Mouse (Mus musculus) MEL (cell line): ENCODE measurements around the gene Cfd. TPM values are rescaled to one million over a fixed set of nuclear protein-coding genes. Genes with fewer than 3 reads are reported as not detected.

Source experiments
- DNase-seq: peaks from one replicate; pipeline ENCODE4 v3.0.0; 2011; ENCODE audit warnings: low read depth, low spot score
- H3K27ac ChIP-seq: 2 replicates; pipeline ENCODE4 v1.5.1; 2012; ENCODE audit warnings: low read depth, mild to moderate bottlenecking, control low read depth, low read length, moderate library complexity; ENCODE audit not compliant: control insufficient read depth
- H3K27me3 ChIP-seq, 2 experiments: fragments of 150-350 bp in 1 of 2; sonication (generic) in 1 of 2; 2 replicates each; pipeline ENCODE4 v1.6.1; 2012; ENCODE audit warnings: low read length in 2 of 2, mild to moderate bottlenecking in 2 of 2, improper control_type of control experiment in 1 of 2, moderate library complexity in 1 of 2; ENCODE audit not compliant: insufficient read depth in 2 of 2, control insufficient read depth in 1 of 2
- H3K36me3 ChIP-seq, 2 experiments: 2 replicates each; pipeline ENCODE4 v1.6.1; 2012 to 2014; ENCODE audit warnings: low read length in 2 of 2, improper control_type of control experiment in 1 of 2, inconsistent platforms in 1 of 2, mild to moderate bottlenecking in 1 of 2; ENCODE audit not compliant: insufficient read depth in 2 of 2, control insufficient read depth in 1 of 2
- H3K4me1 ChIP-seq, 2 experiments: fragments of 150-350 bp in 1 of 2; sonication (generic) in 1 of 2; 2 replicates each; pipeline ENCODE4 v1.6.1; 2012; ENCODE audit warnings: low read length in 2 of 2, improper control_type of control experiment in 1 of 2, mild to moderate bottlenecking in 1 of 2; ENCODE audit not compliant: insufficient read depth in 2 of 2, control insufficient read depth in 1 of 2
- H3K4me3 ChIP-seq, 2 experiments: fragments of 150-350 bp in 1 of 2; sonication (generic) in 1 of 2; 2 replicates each; pipeline ENCODE4 v1.5.1; 2012; ENCODE audit warnings: low read depth in 2 of 2, low read length in 2 of 2, mild to moderate bottlenecking in 2 of 2, moderate library complexity in 2 of 2, control low read depth in 1 of 2, improper control_type of control experiment in 1 of 2; ENCODE audit not compliant: control insufficient read depth in 1 of 2, insufficient read depth in 1 of 2
- H3K79me2 ChIP-seq: 2 replicates; pipeline ENCODE4 v1.6.1; 2012; ENCODE audit warnings: mild to moderate bottlenecking, low read length, moderate library complexity; ENCODE audit not compliant: control insufficient read depth, poor library complexity, insufficient read depth
- H3K9ac ChIP-seq: 2 replicates; pipeline ENCODE4 v1.6.1; 2012; ENCODE audit warnings: low read depth, mild to moderate bottlenecking, control low read depth, low read length, moderate library complexity; ENCODE audit not compliant: control insufficient read depth, poor library complexity, severe bottlenecking
- H3K9me3 ChIP-seq: fragments of 150-350 bp; sonication (generic); replicated peaks from 2 replicates; pipeline ENCODE4 v1.6.1; 2012; ENCODE audit warnings: mild to moderate bottlenecking, low read length, improper control_type of control experiment, moderate library complexity; ENCODE audit not compliant: insufficient read depth
- CHD1 ChIP-seq: IDR thresholded peaks from 2 replicates; pipeline ENCODE4 v1.6.1; 2012; ENCODE audit warnings: low read depth, mild to moderate bottlenecking, inconsistent platforms, low read length, improper control_type of control experiment
- CTCF ChIP-seq, 3 experiments: IDR thresholded peaks in 2 of 3; conservative IDR thresholded peaks in 1 of 3; 2 replicates each; pipeline ENCODE4 v1.5.1; 2011 to 2012; ENCODE audit warnings: low read length in 3 of 3, low read depth in 2 of 3, mild to moderate bottlenecking in 2 of 3, improper control_type of control experiment in 1 of 3, inconsistent platforms in 1 of 3, mixed read lengths in 1 of 3, moderate library complexity in 1 of 3; ENCODE audit not compliant: control insufficient read depth in 1 of 3, insufficient read depth in 1 of 3, poor library complexity in 1 of 3, severe bottlenecking in 1 of 3
- GATA1 ChIP-seq: IDR thresholded peaks from 2 replicates; pipeline ENCODE4 v1.6.1; 2011; ENCODE audit warnings: low read depth, low read length, improper control_type of control experiment
- HCFC1 ChIP-seq: IDR thresholded peaks from 2 replicates; pipeline ENCODE4 v1.6.1; 2012; ENCODE audit warnings: low read depth, mild to moderate bottlenecking, inconsistent platforms, low read length, improper control_type of control experiment, moderate library complexity
- JUND ChIP-seq: IDR thresholded peaks from 2 replicates; pipeline ENCODE4 v1.6.1; 2011; ENCODE audit warnings: low read depth, mild to moderate bottlenecking, improper control_type of control experiment, low read length
- KAT2A ChIP-seq: conservative IDR thresholded peaks from 2 replicates; pipeline ENCODE4 v1.6.1; 2012; ENCODE audit warnings: low read depth, low read length, improper control_type of control experiment, inconsistent platforms
- MAZ ChIP-seq: IDR thresholded peaks from 2 replicates; pipeline ENCODE4 v1.6.1; 2012; ENCODE audit warnings: low read depth, mild to moderate bottlenecking, inconsistent platforms, low read length, improper control_type of control experiment
- MEF2A ChIP-seq: IDR thresholded peaks from 2 replicates; pipeline ENCODE4 v1.6.1; 2014; ENCODE audit warnings: low read depth, mild to moderate bottlenecking, inconsistent platforms, low read length, improper control_type of control experiment; ENCODE audit not compliant: poor library complexity, insufficient replicate concordance, severe bottlenecking; ENCODE audit errors: extremely low read depth
- MXI1 ChIP-seq: IDR thresholded peaks from 2 replicates; pipeline ENCODE4 v1.6.1; 2011; ENCODE audit warnings: mild to moderate bottlenecking, low read depth, low read length, improper control_type of control experiment
- MYB ChIP-seq: IDR thresholded peaks from 2 replicates; pipeline ENCODE4 v1.6.1; 2011; ENCODE audit warnings: mild to moderate bottlenecking, low read depth, low read length, improper control_type of control experiment
- NRF1 ChIP-seq: IDR thresholded peaks from 2 replicates; pipeline ENCODE4 v1.6.1; 2014; ENCODE audit warnings: low read depth, mild to moderate bottlenecking, inconsistent platforms, low read length, improper control_type of control experiment, moderate library complexity; ENCODE audit not compliant: poor library complexity, insufficient read depth, severe bottlenecking
- POLR2A ChIP-seq, 2 experiments: IDR thresholded peaks; 2 replicates each; pipeline ENCODE4 v1.6.1; 2011 to 2012; ENCODE audit warnings: low read length in 2 of 2, mild to moderate bottlenecking in 2 of 2, control low read depth in 1 of 2, improper control_type of control experiment in 1 of 2, low read depth in 1 of 2, moderate library complexity in 1 of 2; ENCODE audit not compliant: control insufficient read depth in 1 of 2, insufficient read depth in 1 of 2, poor library complexity in 1 of 2
- RAD21 ChIP-seq: IDR thresholded peaks from 2 replicates; pipeline ENCODE4 v1.6.1; 2011; ENCODE audit warnings: mild to moderate bottlenecking, low read depth, low read length, improper control_type of control experiment
- SIN3A ChIP-seq: IDR thresholded peaks from 2 replicates; pipeline ENCODE4 v1.6.1; 2012; ENCODE audit warnings: low read length, improper control_type of control experiment, inconsistent platforms
- UBTF ChIP-seq: IDR thresholded peaks from 2 replicates; pipeline ENCODE4 v1.6.1; 2012; ENCODE audit warnings: low read depth, mild to moderate bottlenecking, inconsistent platforms, low read length, improper control_type of control experiment, moderate library complexity, borderline replicate concordance; ENCODE audit not compliant: insufficient read depth
- USF1 ChIP-seq: IDR thresholded peaks from 2 replicates; pipeline ENCODE4 v1.6.1; 2014; ENCODE audit warnings: low read depth, mild to moderate bottlenecking, inconsistent platforms, low read length, improper control_type of control experiment, moderate library complexity
- USF2 ChIP-seq, 2 experiments: IDR thresholded peaks; 2 replicates each; pipeline ENCODE4 v1.6.1; 2011 to 2012; ENCODE audit warnings: improper control_type of control experiment in 2 of 2, low read length in 2 of 2, borderline replicate concordance in 1 of 2, inconsistent platforms in 1 of 2, low read depth in 1 of 2, mild to moderate bottlenecking in 1 of 2; ENCODE audit not compliant: insufficient read depth in 1 of 2
- ZC3H11A ChIP-seq: IDR thresholded peaks from 2 replicates; pipeline ENCODE4 v1.6.1; 2012; ENCODE audit warnings: low read depth, mild to moderate bottlenecking, inconsistent platforms, low read length, improper control_type of control experiment
- polyA plus RNA-seq, 2 experiments: library from polyadenylated mRNA; stranded (reverse) in 1 of 2; unstranded in 1 of 2; fragments of >175 nt in 1 of 2; fragments of >200 nt in 1 of 2; gene quantifications; 2 replicates each; pipeline versions ENCODE4 v1.2.1 to v1.2.4; 2012; ENCODE audit warnings: low replicate concordance in 2 of 2, low read depth in 1 of 2; ENCODE audit not compliant: insufficient read length in 2 of 2, insufficient read depth in 1 of 2, missing spikeins in 1 of 2
- total RNA-seq: library from RNA; depleted of rRNA; stranded (reverse); fragments of 300-350 nt; gene quantifications from 2 replicates; pipeline ENCODE4 v1.2.3, GENCODE M21; 2012

The Cfd gene
- total and polyA plus RNA-seq, 3 experiments: 0.21 TPM; not detected in 2

GRCm38 (mm10) chr10:79859116-79859515 is 31.5 kb upstream of the Cfd start:
- H3K79me2 ChIP-seq: peaks cover 56% of the 10 kb centered on the region
- peaks cover 18 to 19% of the 10 kb centered on the region in 2 experiments for H3K36me3 ChIP-seq
- H3K4me3 ChIP-seq: no peak overlapping the region
- H3K27me3 ChIP-seq: no peaks in the 10 kb centered on the region
- DNase-seq: no peak
- TF ChIP-seq KAT2A: no peak
- no peak for TF ChIP-seq GATA1
- TF ChIP-seq MYB: no peak
- TF ChIP-seq HCFC1: no peak
- TF ChIP-seq JUND: no peak
- TF ChIP-seq MEF2A: no peak
- no peak for TF ChIP-seq RAD21
- TF ChIP-seq CHD1: no peak
- TF ChIP-seq POLR2A (IDR thresholded peaks at IDR 0.05; ENCODE audit: control insufficient read depth in 1 of 2, insufficient read depth in 1 of 2, low read depth in 1 of 2, low read length in 2 of 2, poor library complexity in 1 of 2): no peak
- TF ChIP-seq UBTF: no peak
- TF ChIP-seq NRF1: no peak
- TF ChIP-seq USF2 (IDR thresholded peaks at IDR 0.05; ENCODE audit: borderline replicate concordance in 1 of 2, insufficient read depth in 1 of 2, low read depth in 1 of 2, low read length in 2 of 2): no peak
- no peak for TF ChIP-seq MAZ
- no peak for TF ChIP-seq CTCF (IDR thresholded peaks at IDR 0.05 in 2 of 3, conservative IDR thresholded peaks at IDR 0.05 in 1 of 3; ENCODE audit: control insufficient read depth in 1 of 3, insufficient read depth in 1 of 3, low read depth in 2 of 3, low read length in 3 of 3, poor library complexity in 1 of 3, severe bottlenecking in 1 of 3)
- TF ChIP-seq MXI1: no peak
- no peak for TF ChIP-seq ZC3H11A
- TF ChIP-seq SIN3A: no peak
- H3K4me1 ChIP-seq: peaks cover 2 to 17% of the 10 kb centered on the region in 2 experiments; a peak in 2 of 4 replicates
- no peak overlapping the region for H3K27ac ChIP-seq
- H3K9me3 ChIP-seq: no peaks in the 10 kb centered on the region
- H3K9ac ChIP-seq: no peak overlapping the region

GRCm38 (mm10) chr10:79860079-79860911 is 30.4 kb upstream of the Cfd start:
- Histone ChIP-seq H3K27ac (no peak overlapping the region), H3K4me3 (no peak overlapping the region), H3K9me3 (no peaks in the 10 kb centered on the region), H3K4me1 (peaks cover 2 to 17% of the 10 kb centered on the region in 2 experiments; a peak in 2 of 4 replicates), H3K27me3 (no peaks in the 10 kb centered on the region), H3K36me3 (peaks cover 18 to 19% of the 10 kb centered on the region in 2 experiments), H3K79me2 (peaks cover 48% of the 10 kb centered on the region), H3K9ac (no peak overlapping the region)
- no peak for TF ChIP-seq UBTF
- TF ChIP-seq POLR2A (IDR thresholded peaks at IDR 0.05; ENCODE audit: control insufficient read depth in 1 of 2, insufficient read depth in 1 of 2, low read depth in 1 of 2, low read length in 2 of 2, poor library complexity in 1 of 2): 0 out of 4 replicates have a peak, but pooled peaks of 1 of the 2 experiments have one; percentile 35
- TF ChIP-seq USF1: no peak
- no peak for DNase-seq
